Mouse (Mus musculus) heart, postnatal 0 days (tissue): Measurements from ENCODE around the gene Slc9a2. TPM values are rescaled to one million over a fixed set of nuclear protein-coding genes. Genes with fewer than 3 reads are reported as not detected.
"Not testable (repeated sequence)": the region's sequence is repeated elsewhere in the genome, so short reads cannot be mapped to it uniquely, and the experiment has no call there.

Experiments
- ATAC-seq: fragments of 200-750 bp; cut with Nextera tagmentation; 2 replicates; pipeline ENCODE4 v1.8.0; 2017; ENCODE audit warnings: low read depth, moderate number of reproducible peaks, moderate library complexity; ENCODE audit not compliant: insufficient read depth
- DNase-seq: peaks from one replicate; pipeline ENCODE4 v3.0.0-alpha.2; 2016; ENCODE audit warnings: low spot score
- H3K27ac ChIP-seq: fragments of 300-500 bp; sonication (generic); 2 replicates; pipeline ENCODE4 v1.5.1; 2014; ENCODE audit warnings: low read depth, mild to moderate bottlenecking
- H3K27me3 ChIP-seq: fragments of 300-500 bp; sonication (generic); 2 replicates; pipeline ENCODE4 v1.6.1; 2014; ENCODE audit warnings: low read length, mixed read lengths; ENCODE audit not compliant: control insufficient read depth, insufficient read depth
- H3K36me3 ChIP-seq: fragments of 300-500 bp; sonication (generic); replicated peaks from 2 replicates; pipeline ENCODE4 v1.6.1; 2014; ENCODE audit warnings: low read length, mixed read lengths; ENCODE audit not compliant: control insufficient read depth, insufficient read depth
- H3K4me1 ChIP-seq: fragments of 300-500 bp; sonication (generic); 2 replicates; pipeline ENCODE4 v1.6.1; 2014; ENCODE audit warnings: antibody characterized with exemption; ENCODE audit not compliant: control insufficient read depth, insufficient read depth
- H3K4me2 ChIP-seq: fragments of 300-500 bp; sonication (generic); 2 replicates; pipeline ENCODE4 v1.6.1; 2014; ENCODE audit warnings: low read depth, mild to moderate bottlenecking, low read length, moderate library complexity
- H3K4me3 ChIP-seq: fragments of 300-500 bp; sonication (generic); 2 replicates; pipeline ENCODE4 v1.5.1; 2014; ENCODE audit warnings: low read depth, low read length
- H3K9ac ChIP-seq: fragments of 300-500 bp; sonication (generic); replicated peaks from 2 replicates; pipeline ENCODE4 v1.6.1; 2014; ENCODE audit warnings: low read depth, low read length, mixed read lengths
- H3K9me3 ChIP-seq: fragments of 300-500 bp; sonication (generic); replicated peaks from 2 replicates; pipeline ENCODE4 v1.6.1; 2016; ENCODE audit warnings: low read length; ENCODE audit not compliant: control insufficient read depth
- CTCF ChIP-seq: IDR thresholded peaks from 2 replicates; pipeline ENCODE4 v1.5.1; 2016; ENCODE audit warnings: antibody characterized with exemption, control low read depth, low read depth
- EP300 ChIP-seq: IDR thresholded peaks from 2 replicates; pipeline ENCODE4 v1.6.1; 2016; ENCODE audit warnings: antibody characterized with exemption, low read depth
- WGBS: fragments of 180-500 bp; shearing (Covaris S2); extraction: QIAGEN DNeasy Blood & Tissue Kit; methylation state at CpG from one replicate; pipeline ENCODE4 v1.1.7; 2014; 5-methylcytosine and 5-hydroxymethylcytosine counted together
- polyA plus RNA-seq: library from polyadenylated mRNA; unstranded; fragments of >200 nt; fragmentation: Nextera tagmentation; extraction: Ambion mirVana; gene quantifications from 2 replicates; pipeline ENCODE4 v1.2.1, GENCODE M21; 2015
- total RNA-seq: library from RNA; depleted of rRNA; stranded (reverse); fragments of >200 nt; gene quantifications from 2 replicates; pipeline ENCODE4 v1.2.3, GENCODE M21; 2014; ENCODE audit warnings: low replicate concordance

Slc9a2 gene
- total and polyA plus RNA-seq, 2 experiments from 2014 or later = 0.64 to 4.6 TPM

DNA sequence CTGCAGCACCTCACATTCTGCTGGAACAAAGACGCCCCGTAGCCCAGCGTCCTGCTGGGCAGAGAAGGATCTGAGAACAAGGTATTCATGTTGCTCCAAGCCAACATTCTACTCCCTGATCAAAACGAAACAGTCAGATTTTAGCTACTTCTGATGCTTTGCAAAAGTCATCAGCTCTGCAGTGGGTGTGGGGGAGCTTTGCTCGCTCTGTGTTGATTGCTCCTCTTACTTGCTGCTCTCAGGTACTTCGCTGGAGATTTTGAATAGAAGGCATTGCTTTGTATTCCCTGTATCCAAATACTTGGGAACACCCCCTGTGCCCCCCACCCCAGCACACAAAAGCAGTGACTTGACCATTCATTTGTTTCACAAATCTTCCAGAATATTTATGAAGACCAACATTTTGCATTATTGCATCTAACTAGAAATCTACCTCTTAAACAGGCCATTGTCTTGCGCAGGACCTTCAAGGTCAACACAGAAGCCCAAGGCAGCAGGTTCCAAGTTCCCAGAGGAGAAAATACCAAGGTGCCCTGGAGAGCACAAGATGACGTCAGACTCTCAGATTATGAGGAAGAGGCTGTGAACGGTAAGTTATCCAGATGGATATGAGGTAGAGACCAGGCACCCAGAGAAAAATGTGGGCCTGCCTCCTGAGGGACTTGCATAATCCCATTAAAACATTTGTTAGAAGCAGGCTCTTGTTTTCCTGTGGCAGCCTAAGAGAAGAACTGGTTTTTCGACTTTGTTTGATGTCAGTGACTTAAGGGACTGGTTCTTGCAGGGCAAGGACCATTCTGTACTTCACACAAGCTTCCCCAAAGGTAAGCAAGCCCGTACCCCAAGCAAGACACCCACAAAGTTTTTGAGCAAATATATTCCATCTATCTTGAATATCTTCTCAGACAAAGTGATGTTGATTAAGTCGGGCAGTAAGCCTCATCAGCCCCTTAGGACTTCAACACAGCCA lies 14.7 kb upstream of the Slc9a2 start:
- no peak for TF ChIP-seq CTCF
- TF ChIP-seq EP300 = no peak
- Histone ChIP-seq H3K27ac (no peak overlapping the region), H3K4me2 (no peak overlapping the region), H3K4me1 (peaks cover under 1% of the 10 kb centered on the region; the same call in 1 of the 2 replicates), H3K36me3 (no peaks in the 10 kb centered on the region), H3K4me3 (no peak overlapping the region), H3K9me3 (no peaks in the 10 kb centered on the region), H3K9ac (no peak overlapping the region), H3K27me3 (no peaks in the 10 kb centered on the region)
- whole genome bisulfite sequencing = 36% methylated on average over 12 of the region's 12 CpGs
- ATAC-seq (no peak), DNase-seq (no peak)

DNA sequence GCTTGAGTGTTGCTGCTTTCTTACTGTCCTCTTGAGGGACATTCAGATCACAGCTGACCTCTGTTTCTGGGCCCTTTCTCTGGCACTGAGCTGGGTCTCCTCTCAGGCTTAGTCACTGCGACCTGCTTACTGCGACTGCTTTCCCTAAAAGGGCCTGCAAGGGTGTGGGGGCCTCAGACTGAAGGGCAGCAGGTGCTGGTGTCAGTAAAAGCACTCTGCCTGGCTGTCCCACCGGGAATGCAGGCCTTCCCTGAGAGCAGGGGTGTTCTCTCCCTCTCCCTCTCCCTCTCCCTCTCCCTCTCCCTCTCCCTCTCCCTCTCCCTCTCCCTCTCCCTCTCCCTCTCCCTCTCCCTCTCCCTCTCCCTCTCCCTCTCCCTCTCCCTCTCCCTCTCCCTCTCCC lies 12.9 kb upstream of the Slc9a2 start:
- WGBS = 6% methylated on average over 3 of the region's 3 CpGs
- not testable (repeated sequence) for ATAC-seq, H3K9ac ChIP-seq

DNA sequence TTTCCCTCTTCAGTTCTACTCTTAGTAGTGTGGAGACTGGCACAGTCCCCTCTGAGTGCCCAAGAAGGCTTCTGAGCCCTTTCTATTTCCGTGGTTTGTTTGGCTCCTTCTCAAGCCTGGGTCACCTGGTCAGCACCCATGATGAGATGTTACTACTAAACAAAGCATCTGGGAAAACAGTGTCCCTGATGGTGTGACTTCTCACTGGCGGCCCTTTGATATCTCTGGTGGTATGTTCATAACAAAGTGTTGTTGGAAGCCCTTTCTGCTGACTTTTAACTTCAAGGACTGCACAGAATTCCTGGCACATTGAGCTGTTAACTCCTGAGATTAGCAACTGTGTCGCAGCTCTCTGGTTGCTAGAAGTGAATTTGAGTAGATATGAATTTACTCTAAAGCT lies 10.3 kb upstream of the Slc9a2 start:
- DNase-seq (peak; percentile 77), ATAC-seq (peak; percentile 92)
- Histone ChIP-seq H3K9me3 (no peaks in the 10 kb centered on the region), H3K36me3 (no peaks in the 10 kb centered on the region), H3K4me3 (no peak overlapping the region), H3K4me1 (no peaks in the 10 kb centered on the region), H3K9ac (no peak overlapping the region), H3K4me2 (no peak overlapping the region), H3K27ac (peak overlapping the region; percentile 67), H3K27me3 (no peaks in the 10 kb centered on the region)
- 27% methylated on average over 3 of the region's 3 CpGs for WGBS
- TF ChIP-seq EP300 (peak; percentile 80; the same call in 1 of the 2 replicates), CTCF (no peak)

More for the DNA sequence above, 12.9 kb upstream of the Slc9a2 start:
- not testable (repeated sequence) for H3K9me3 ChIP-seq, H3K4me3 ChIP-seq, H3K4me1 ChIP-seq, H3K27ac ChIP-seq, H3K4me2 ChIP-seq, DNase-seq, H3K27me3 ChIP-seq, H3K36me3 ChIP-seq

DNA sequence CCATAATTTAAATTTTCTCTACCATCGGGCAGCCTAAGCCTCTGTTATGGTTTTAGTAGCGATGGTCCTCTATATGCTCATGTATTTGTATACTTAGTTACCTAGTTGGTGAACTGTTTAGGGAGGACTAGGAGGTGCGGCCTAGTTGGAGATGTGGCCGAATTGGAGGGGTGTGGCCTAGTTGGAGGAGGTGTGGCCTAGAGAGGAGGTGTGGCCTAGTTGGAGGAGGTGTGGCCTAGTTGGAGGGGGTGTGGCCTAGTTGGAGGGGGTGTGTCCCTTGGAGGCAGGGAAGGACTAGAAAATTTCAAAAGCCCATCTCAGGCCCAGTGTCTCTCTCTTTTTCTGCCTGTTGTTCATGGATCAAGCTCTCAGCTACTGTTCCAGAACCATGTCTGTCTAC lies 8.9 kb upstream of the Slc9a2 start:
- DNase-seq (no peak), ATAC-seq (no peak)
- H3K4me3 ChIP-seq = no peak overlapping the region
- no peaks in the 10 kb centered on the region for H3K4me1 ChIP-seq
- H3K9me3 ChIP-seq = no peaks in the 10 kb centered on the region
- no peak overlapping the region for H3K4me2 ChIP-seq
- H3K36me3 ChIP-seq = no peaks in the 10 kb centered on the region
- H3K9ac ChIP-seq = no peak overlapping the region
- no peaks in the 10 kb centered on the region for H3K27me3 ChIP-seq
- no peak overlapping the region for H3K27ac ChIP-seq
- 94% methylated on average over 4 of the region's 4 CpGs for WGBS
- TF ChIP-seq EP300 = no peak

DNA sequence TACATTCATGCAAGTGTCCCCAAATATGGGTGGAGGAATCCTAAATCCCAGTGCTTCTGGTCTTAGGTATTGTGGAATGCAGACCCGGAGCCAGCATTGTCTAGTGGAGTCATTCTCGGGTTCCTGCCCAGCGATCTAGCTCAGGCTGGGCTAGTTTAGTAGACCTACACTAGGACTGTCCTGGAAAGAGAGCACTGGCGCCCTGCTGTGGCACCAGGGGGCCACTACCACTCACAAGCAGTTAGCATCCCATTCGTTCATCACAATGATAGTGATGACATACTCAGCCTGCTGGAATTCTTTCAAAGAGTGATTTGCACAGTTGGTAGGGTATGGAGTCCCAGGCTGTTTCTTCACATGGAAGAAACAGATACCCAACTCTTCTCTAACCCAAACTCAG lies 3.1 kb upstream of the Slc9a2 start:
- H3K4me1 ChIP-seq = no peaks in the 10 kb centered on the region
- H3K9me3 ChIP-seq = no peaks in the 10 kb centered on the region
- no peak overlapping the region for H3K27ac ChIP-seq
- H3K9ac ChIP-seq = no peak overlapping the region
- no peak overlapping the region for H3K4me3 ChIP-seq
- H3K27me3 ChIP-seq = peaks cover 47% of the 10 kb centered on the region
- no peaks in the 10 kb centered on the region for H3K36me3 ChIP-seq
- WGBS = 33% methylated on average over 5 of the region's 5 CpGs
- no peak for DNase-seq
- H3K4me2 ChIP-seq = no peak overlapping the region
- peak; percentile 42; the same call in 1 of the 2 replicates for ATAC-seq
- TF ChIP-seq EP300 (no peak), CTCF (peak; percentile 63)
